Mouse (Mus musculus): Measurements from ENCODE around the gene Kif6.

GRCm38 (mm10) chr17:49923429-49923828 lies 308.5 kb downstream of the Kif6 start:
- TF ChIP-seq CTCF (conservative IDR thresholded peaks at IDR 0.05; ENCODE audit: low read length) (no peak), POU5F1 (IDR thresholded peaks at IDR 0.05; ENCODE audit: borderline replicate concordance, low read length) (no peak)

All from E14TG2a.4 (cell line).